Mouse (Mus musculus) limb, embryonic 12.5 days (tissue): Measurements from ENCODE around the gene Supt4a. TPM values are rescaled to one million over a fixed set of nuclear protein-coding genes. Genes with fewer than 3 reads are reported as not detected.
A peak's percentile ranks its signal among the peaks of the same experiment; 100 is the strongest.

Experiments used
- ATAC-seq: fragments of 200-750 bp; cut with Nextera tagmentation; 2 replicates; pipeline ENCODE4 v1.8.0; 2017; ENCODE audit warnings: low read depth, moderate TSS enrichment; ENCODE audit not compliant: insufficient number of reproducible peaks, insufficient read depth, low FRiP score, low TSS enrichment
- H3K27ac ChIP-seq: fragments of 300-500 bp; sonication (generic); 2 replicates; pipeline ENCODE4 v1.5.1; 2016; ENCODE audit warnings: mild to moderate bottlenecking, moderate library complexity
- H3K27me3 ChIP-seq: fragments of 300-500 bp; sonication (generic); 2 replicates; pipeline ENCODE4 v1.6.1; 2016; ENCODE audit warnings: mild to moderate bottlenecking, moderate library complexity
- H3K36me3 ChIP-seq: fragments of 300-500 bp; sonication (generic); 2 replicates; pipeline ENCODE4 v1.6.1; 2016; ENCODE audit warnings: mild to moderate bottlenecking, moderate library complexity
- H3K4me1 ChIP-seq: fragments of 300-500 bp; sonication (generic); replicated peaks from 2 replicates; pipeline ENCODE4 v1.6.1; 2016
- H3K4me2 ChIP-seq: fragments of 300-500 bp; sonication (generic); 2 replicates; pipeline ENCODE4 v1.6.1; 2016; ENCODE audit warnings: mild to moderate bottlenecking, moderate library complexity
- H3K4me3 ChIP-seq: fragments of 300-500 bp; sonication (generic); replicated peaks from 2 replicates; pipeline ENCODE4 v1.5.1; 2016; ENCODE audit warnings: mild to moderate bottlenecking
- H3K9ac ChIP-seq: fragments of 300-500 bp; sonication (generic); replicated peaks from 2 replicates; pipeline ENCODE4 v1.6.1; 2016; ENCODE audit warnings: mild to moderate bottlenecking, moderate library complexity
- H3K9me3 ChIP-seq: fragments of 300-500 bp; sonication (generic); 2 replicates; pipeline ENCODE4 v1.6.1; 2016; ENCODE audit warnings: mild to moderate bottlenecking, moderate library complexity
- WGBS: fragments of 180-500 bp; shearing (Covaris S2); methylation state at CpG from one replicate; pipeline ENCODE4 v1.1.7; 2016; 5-methylcytosine and 5-hydroxymethylcytosine counted together
- polyA plus RNA-seq: library from polyadenylated mRNA; unstranded; fragments of >200 nt; fragmentation: Nextera tagmentation; extraction: Ambion mirVana; gene quantifications from 2 replicates; pipeline ENCODE4 v1.2.1, GENCODE M21; 2016

Gene Supt4a
- polyA plus RNA-seq, 1 experiment from 2014 or later = 167 TPM

- Histone ChIP-seq H3K27ac (no peak overlapping the region), H3K4me3 (no peak overlapping the region), H3K4me2 (no peak overlapping the region), H3K9me3 (no peaks in the 10 kb centered on the region), H3K36me3 (no peaks in the 10 kb centered on the region), H3K27me3 (peaks cover 55% of the 10 kb centered on the region), H3K4me1 (peaks cover 22% of the 10 kb centered on the region), H3K9ac (no peak overlapping the region)
- WGBS = 8% methylated on average over 3 of the region's 3 CpGs
- ATAC-seq = no peak
Measured at GRCm38 (mm10) chr11:87759609-87760005, 22.3 kb downstream of the Supt4a start.

- Histone ChIP-seq H3K27ac (no peak within 1 kb of the TSS), H3K4me1 (peaks cover 22% of the 10 kb centered on the region), H3K36me3 (no peaks in the 10 kb centered on the region), H3K27me3 (peaks cover 64% of the 10 kb centered on the region), H3K4me3 (peak within 1 kb of the TSS; percentile 21), H3K9me3 (no peaks in the 10 kb centered on the region), H3K9ac (no peak within 1 kb of the TSS), H3K4me2 (peak within 1 kb of the TSS; percentile 42)
- no peak for ATAC-seq
- 10% methylated on average over 23 of the region's 23 CpGs for WGBS
Measured at GRCm38 (mm10) chr11:87760301-87761081, 23.1 kb downstream of the Supt4a start, which contains the start of gene Tspoap1. Gene Tspoap1 (plus strand): TSS chr11:87760541.

- no peak overlapping the region for H3K4me2 ChIP-seq
- WGBS = 65% methylated on average over 11 of the region's 11 CpGs
- ATAC-seq = no peak
Measured at GRCm38 (mm10) chr11:87761181-87761721, 23.9 kb downstream of the Supt4a start.

DNA sequence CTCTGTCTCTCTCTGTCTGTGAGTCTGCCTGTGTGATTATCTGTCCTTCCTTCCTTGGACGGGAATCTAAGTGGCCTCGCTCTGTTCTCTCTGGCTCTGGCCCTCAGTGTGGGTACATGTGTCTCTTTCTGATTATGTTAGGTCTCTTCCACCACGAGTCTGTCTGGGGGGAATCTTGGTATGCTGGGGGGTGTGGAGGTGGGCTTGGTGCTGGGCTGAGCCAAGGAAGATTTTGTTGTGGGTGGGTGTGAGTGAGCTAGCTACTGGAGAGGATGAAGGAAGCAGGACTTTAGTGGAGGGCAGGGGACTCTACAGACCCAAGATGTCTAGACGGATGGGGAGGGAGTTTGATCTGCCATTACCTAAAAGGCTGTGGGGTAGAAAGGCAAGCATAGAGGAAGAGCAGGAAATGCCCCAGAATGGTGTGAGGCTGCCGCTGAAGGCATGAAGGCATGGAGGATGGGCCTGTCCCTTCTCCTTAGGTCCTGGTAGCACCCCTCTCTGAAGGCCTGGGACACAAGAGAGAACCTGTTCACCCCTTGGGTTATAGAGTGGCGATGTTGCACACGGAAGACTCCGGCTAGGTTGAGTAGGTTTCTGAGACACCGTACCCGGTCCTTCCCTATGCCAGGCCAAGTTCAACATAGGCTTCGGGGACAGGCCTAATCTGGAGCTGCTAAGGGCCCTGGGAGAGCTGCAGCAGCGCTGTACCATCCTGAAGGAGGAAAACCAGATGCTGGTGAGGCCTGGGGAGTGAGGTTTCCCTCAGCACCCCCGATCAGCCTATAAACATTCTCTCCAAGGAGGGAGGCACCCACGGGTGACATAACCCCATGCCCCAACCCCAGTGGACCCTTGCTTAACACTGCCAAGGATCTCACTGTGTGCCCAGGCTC lies 24.7 kb downstream of the Supt4a start:
- H3K9ac ChIP-seq = no peak overlapping the region
- H3K27ac ChIP-seq = no peak overlapping the region
- H3K4me2 ChIP-seq = no peak overlapping the region
- 74% methylated on average over 14 of the region's 14 CpGs for WGBS
- no peaks in the 10 kb centered on the region for H3K36me3 ChIP-seq
- H3K9me3 ChIP-seq = no peaks in the 10 kb centered on the region
- H3K4me1 ChIP-seq = peaks cover 22% of the 10 kb centered on the region
- ATAC-seq = no peak
- H3K27me3 ChIP-seq = peaks cover 79% of the 10 kb centered on the region
- H3K4me3 ChIP-seq = no peak overlapping the region

More at GRCm38 (mm10) chr11:87761181-87761721, 23.9 kb downstream of the Supt4a start:
- Histone ChIP-seq H3K36me3 (no peaks in the 10 kb centered on the region), H3K4me3 (no peak overlapping the region), H3K4me1 (peaks cover 22% of the 10 kb centered on the region), H3K9me3 (no peaks in the 10 kb centered on the region), H3K27me3 (peaks cover 71% of the 10 kb centered on the region), H3K27ac (no peak overlapping the region), H3K9ac (no peak overlapping the region)

- Histone ChIP-seq H3K27ac (no peak overlapping the region), H3K4me1 (peaks cover 22% of the 10 kb centered on the region), H3K4me2 (peak overlapping the region; percentile 98), H3K27me3 (peaks cover 87% of the 10 kb centered on the region), H3K9me3 (no peaks in the 10 kb centered on the region), H3K9ac (no peak overlapping the region), H3K36me3 (no peaks in the 10 kb centered on the region), H3K4me3 (peak overlapping the region; percentile 55; the same call in 1 of the 2 replicates)
- 39% methylated on average over 12 of the region's 12 CpGs for WGBS
- ATAC-seq = no peak
Measured at GRCm38 (mm10) chr11:87762702-87763385, 25.5 kb downstream of the Supt4a start.

DNA sequence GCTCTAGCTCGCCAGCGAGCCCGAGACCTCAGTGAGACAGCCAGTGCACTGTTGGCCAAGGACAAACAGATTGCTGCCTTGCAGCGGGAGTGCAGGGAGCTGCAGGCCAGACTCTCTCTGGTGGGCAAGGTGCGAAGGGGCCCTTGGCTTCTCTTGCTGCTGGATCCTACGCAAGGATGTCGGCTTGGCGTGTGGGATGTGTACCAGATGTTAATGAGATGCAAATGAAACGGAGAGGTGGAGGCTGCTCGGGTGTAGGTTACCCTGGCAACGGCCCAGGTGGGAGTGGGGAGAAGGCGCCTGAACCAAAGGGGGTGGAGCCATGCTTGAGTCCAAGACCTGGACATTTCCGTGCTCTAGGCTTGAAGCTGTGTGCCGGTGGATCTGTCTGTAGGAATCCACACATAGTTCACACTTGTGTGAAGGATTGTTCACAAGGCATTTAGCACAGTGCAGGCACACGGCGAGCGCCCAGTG lies 26.2 kb downstream of the Supt4a start:
- Histone ChIP-seq H3K27ac (no peak overlapping the region), H3K27me3 (peaks cover 94% of the 10 kb centered on the region)

GRCm38 (mm10) chr11:87763988-87764876 lies 26.9 kb downstream of the Supt4a start:
- H3K4me3 ChIP-seq = peak overlapping the region; percentile 55
- H3K9me3 ChIP-seq = no peaks in the 10 kb centered on the region
- H3K4me1 ChIP-seq = peaks cover 22% of the 10 kb centered on the region
- H3K27ac ChIP-seq = no peak overlapping the region
- H3K27me3 ChIP-seq = peaks cover 92% of the 10 kb centered on the region
- WGBS = under 1% methylated on average over 65 of the region's 65 CpGs
- no peaks in the 10 kb centered on the region for H3K36me3 ChIP-seq
- peak overlapping the region; percentile 98 for H3K4me2 ChIP-seq
- peak overlapping the region; percentile 62 for H3K9ac ChIP-seq
- 0 out of 2 replicates have a peak, but pooled peaks have one; percentile 34 for ATAC-seq

More for the DNA sequence above, 26.2 kb downstream of the Supt4a start:
- Histone ChIP-seq H3K4me3 (peak overlapping the region; percentile 55), H3K4me2 (peak overlapping the region; percentile 98), H3K9ac (peak overlapping the region; percentile 62; the same call in 1 of the 2 replicates), H3K9me3 (no peaks in the 10 kb centered on the region), H3K4me1 (peaks cover 22% of the 10 kb centered on the region), H3K36me3 (no peaks in the 10 kb centered on the region)
- 0 out of 2 replicates have a peak, but pooled peaks have one; percentile 6 for ATAC-seq
- 3% methylated on average over 17 of the region's 17 CpGs for WGBS

DNA sequence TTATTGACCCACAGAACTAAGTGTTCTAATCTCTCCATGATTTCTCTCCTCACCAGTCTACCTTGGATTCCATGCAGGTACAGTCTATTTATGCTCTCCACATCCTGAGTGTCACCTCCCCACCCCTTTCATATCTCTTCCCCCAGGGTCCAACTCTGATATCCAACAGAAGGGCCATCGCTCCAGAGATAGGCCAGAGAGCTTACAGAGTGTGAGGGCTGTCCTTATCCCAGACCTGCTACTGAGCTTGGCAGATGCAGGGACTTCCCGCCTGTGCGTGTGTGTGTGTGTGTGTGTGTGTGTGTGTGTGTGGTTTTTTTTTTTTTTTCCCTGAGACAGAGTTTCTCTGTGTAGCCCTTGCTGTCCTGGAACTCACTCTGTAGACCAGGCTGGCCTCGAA lies 31.4 kb downstream of the Supt4a start:
- WGBS = 89% methylated on average over 4 of the region's 4 CpGs
- H3K27me3 ChIP-seq = peaks cover 48% of the 10 kb centered on the region
- no peaks in the 10 kb centered on the region for H3K36me3 ChIP-seq
- no peak overlapping the region for H3K9ac ChIP-seq
- peaks cover 11% of the 10 kb centered on the region for H3K4me1 ChIP-seq
- H3K4me2 ChIP-seq = no peak overlapping the region
- no peak overlapping the region for H3K4me3 ChIP-seq
- ATAC-seq = no peak
- H3K27ac ChIP-seq = no peak overlapping the region
- H3K9me3 ChIP-seq = no peaks in the 10 kb centered on the region

- no peak overlapping the region for H3K4me2 ChIP-seq
- H3K4me1 ChIP-seq = no peaks in the 10 kb centered on the region
- WGBS = 63% methylated on average over 3 of the region's 3 CpGs
- no peak for ATAC-seq
- H3K9ac ChIP-seq = no peak overlapping the region
- H3K4me3 ChIP-seq = no peak overlapping the region
- no peaks in the 10 kb centered on the region for H3K9me3 ChIP-seq
- peaks cover 26% of the 10 kb centered on the region for H3K27me3 ChIP-seq
- no peaks in the 10 kb centered on the region for H3K36me3 ChIP-seq
- H3K27ac ChIP-seq = no peak overlapping the region
Measured at GRCm38 (mm10) chr11:87770989-87771388, 33.6 kb downstream of the Supt4a start.

DNA sequence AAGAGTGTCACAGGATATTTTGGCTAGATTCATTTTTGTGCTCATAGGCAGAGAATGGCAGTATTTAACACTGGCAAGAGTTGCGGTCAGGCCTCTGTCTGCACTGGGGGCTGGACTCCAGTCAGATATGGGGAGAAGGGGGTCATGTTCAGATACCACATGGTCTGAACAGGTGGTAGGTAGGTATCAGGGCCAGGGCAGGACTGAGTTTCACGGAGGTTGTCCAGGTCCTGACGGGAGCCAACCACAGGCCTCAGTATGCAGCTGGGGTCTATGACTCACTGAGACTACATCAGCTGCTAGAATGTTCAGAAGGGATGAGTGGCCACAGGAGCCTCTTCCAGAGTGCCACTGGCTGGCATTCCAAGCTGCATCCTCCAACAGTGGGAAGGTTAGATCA lies 35.0 kb downstream of the Supt4a start:
- H3K4me1 ChIP-seq = no peaks in the 10 kb centered on the region
- no peak overlapping the region for H3K4me2 ChIP-seq
- no peak overlapping the region for H3K9ac ChIP-seq
- H3K36me3 ChIP-seq = no peaks in the 10 kb centered on the region
- 85% methylated on average over 3 of the region's 3 CpGs for WGBS
- no peak overlapping the region for H3K27ac ChIP-seq
- H3K9me3 ChIP-seq = no peaks in the 10 kb centered on the region
- no peak overlapping the region for H3K4me3 ChIP-seq
- ATAC-seq = no peak
- H3K27me3 ChIP-seq = peaks cover 16% of the 10 kb centered on the region; the same call in 1 of the 2 replicates
